Mouse (Mus musculus) lung, postnatal 10 days (tissue): ENCODE data around the gene F2.

Experiments used
- DNase-seq: peaks from one replicate; pipeline ENCODE4 v3.0.0; 2021

F2 gene

GRCm38 (mm10) chr2:91636229-91636628 is at the start of gene F2:
F2 (minus strand) TSS chr2:91636414.
- no peak for DNase-seq

GRCm38 (mm10) chr2:91683919-91684318 is 47.7 kb upstream of the F2 start:
- DNase-seq: peak; percentile 35

GRCm38 (mm10) chr2:91682850-91683249 is 46.6 kb upstream of the F2 start:
- DNase-seq: peak; percentile 88

GRCm38 (mm10) chr2:91676961-91677360 is 40.7 kb upstream of the F2 start:
- DNase-seq: no peak

GRCm38 (mm10) chr2:91676420-91676819 is 40.2 kb upstream of the F2 start:
- no peak for DNase-seq

GRCm38 (mm10) chr2:91674895-91675294 is 38.7 kb upstream of the F2 start:
- DNase-seq: no peak

GRCm38 (mm10) chr2:91673587-91673986 is 37.4 kb upstream of the F2 start:
- DNase-seq: no peak

GRCm38 (mm10) chr2:91670038-91670437 is 33.8 kb upstream of the F2 start:
- no peak for DNase-seq

- no peak for DNase-seq
These were observed 33.1 kb upstream of the F2 start for GRCm38 (mm10) chr2:91669326-91669725.

GRCm38 (mm10) chr2:91667747-91668146 is 31.5 kb upstream of the F2 start:
- DNase-seq: no peak

GRCm38 (mm10) chr2:91666386-91666910 is 30.2 kb upstream of the F2 start:
- DNase-seq: no peak

- no peak for DNase-seq
These were observed 28.6 kb upstream of the F2 start for GRCm38 (mm10) chr2:91664780-91665179.

GRCm38 (mm10) chr2:91660981-91661380 is 24.8 kb upstream of the F2 start:
- no peak for DNase-seq

- no peak for DNase-seq
These were observed 23.4 kb upstream of the F2 start for GRCm38 (mm10) chr2:91659657-91660056.

GRCm38 (mm10) chr2:91656774-91657173 is 20.6 kb upstream of the F2 start:
- peak; percentile 53 for DNase-seq

- DNase-seq: peak; percentile 45
These were observed 19.6 kb upstream of the F2 start for GRCm38 (mm10) chr2:91655827-91656226.

GRCm38 (mm10) chr2:91655388-91655787 is 19.2 kb upstream of the F2 start:
- no peak for DNase-seq

GRCm38 (mm10) chr2:91652863-91653262 is 16.6 kb upstream of the F2 start:
- DNase-seq: no peak

GRCm38 (mm10) chr2:91651458-91652258 is 15.4 kb upstream of the F2 start:
- no peak for DNase-seq

GRCm38 (mm10) chr2:91650360-91650995 is 14.3 kb upstream of the F2 start:
- no peak for DNase-seq

GRCm38 (mm10) chr2:91649553-91650359 is 13.5 kb upstream of the F2 start, which contains the start of the genes Zfp408 and Arhgap1:
Zfp408 (minus strand) TSS chr2:91649791.
Arhgap1 (plus strand) TSS chr2:91649860.
- DNase-seq: peak; percentile 99

- DNase-seq: no peak
These were observed 12.9 kb upstream of the F2 start for GRCm38 (mm10) chr2:91649152-91649551.

GRCm38 (mm10) chr2:91646733-91647132 is 10.5 kb upstream of the F2 start:
- peak; percentile 63 for DNase-seq
